Mouse (Mus musculus): ENCODE measurements at regions not wholly inside any gene's neighbourhood (a gene's known extent, or its start where the extent isn't known, plus 50 kb on each side); places are given as distances from the start of the nearest gene placed in this dataset.

- TF ChIP-seq RAD21 (IDR thresholded peaks at IDR 0.05; ENCODE audit: low read depth, low read length) (no peak), POLR2A (IDR thresholded peaks at IDR 0.05; ENCODE audit: low read depth, low read length) (no peak), MYC (IDR thresholded peaks at IDR 0.05; ENCODE audit: low read depth, low read length) (no peak), IRF4 (IDR thresholded peaks at IDR 0.05; ENCODE audit: low read depth, low read length) (no peak), CTCF (conservative IDR thresholded peaks at IDR 0.05 in 1 of 2, IDR thresholded peaks at IDR 0.05 in 1 of 2; ENCODE audit: low read depth in 2 of 2, low read length in 2 of 2) (no peak)
Measured at GRCm38 (mm10) chr17:83097998-83098397, 117.1 kb upstream of the Pkdcc start.

Data from CH12.LX (cell line).